Mouse (Mus musculus) testis, adult 2 months (tissue): ENCODE measurements around the gene Ntn4.

Experiments used
- CTCF ChIP-seq: fragments of 200-500 bp; IDR thresholded peaks from 2 replicates; pipeline ENCODE4 v1.5.1; 2012; ENCODE audit warnings: low read depth, mild to moderate bottlenecking, inconsistent platforms, low read length, moderate library complexity; ENCODE audit not compliant: control insufficient read depth, insufficient read depth, insufficient replicate concordance
- POLR2A ChIP-seq: fragments of 200-500 bp; IDR thresholded peaks from 2 replicates; pipeline ENCODE4 v1.6.1; 2012; ENCODE audit warnings: low read depth, mild to moderate bottlenecking, inconsistent platforms, low read length, moderate library complexity; ENCODE audit not compliant: control insufficient read depth

DNA sequence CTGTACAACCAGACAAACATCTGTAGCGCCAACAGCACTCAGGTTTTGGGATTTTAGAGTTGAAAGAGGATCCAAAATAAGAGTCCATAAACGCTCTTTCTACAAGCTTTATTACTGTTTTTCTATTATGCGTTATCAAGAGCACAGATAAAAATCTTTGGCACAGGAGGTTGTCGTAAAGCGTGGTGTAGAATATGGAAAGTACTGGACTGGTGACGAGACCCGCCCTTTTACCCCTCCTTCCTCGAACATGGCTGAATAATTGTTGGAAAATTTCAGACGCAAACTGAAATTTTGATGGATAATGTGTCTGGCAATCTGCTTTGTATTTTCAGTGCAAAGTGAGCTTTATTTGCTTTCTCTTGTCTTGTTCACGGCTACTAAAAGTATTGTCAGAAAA is 16.3 kb upstream of the Ntn4 start:
- TF ChIP-seq POLR2A (no peak), CTCF (no peak)
